Mouse (Mus musculus): Measurements from ENCODE around the gene Sypl2. TPM values are rescaled to one million over a fixed set of nuclear protein-coding genes. Genes with fewer than 3 reads are reported as not detected.

Sypl2 gene
- total RNA-seq, 2 experiments from 2014 or later: 2.8 to 3.2 TPM

DNA sequence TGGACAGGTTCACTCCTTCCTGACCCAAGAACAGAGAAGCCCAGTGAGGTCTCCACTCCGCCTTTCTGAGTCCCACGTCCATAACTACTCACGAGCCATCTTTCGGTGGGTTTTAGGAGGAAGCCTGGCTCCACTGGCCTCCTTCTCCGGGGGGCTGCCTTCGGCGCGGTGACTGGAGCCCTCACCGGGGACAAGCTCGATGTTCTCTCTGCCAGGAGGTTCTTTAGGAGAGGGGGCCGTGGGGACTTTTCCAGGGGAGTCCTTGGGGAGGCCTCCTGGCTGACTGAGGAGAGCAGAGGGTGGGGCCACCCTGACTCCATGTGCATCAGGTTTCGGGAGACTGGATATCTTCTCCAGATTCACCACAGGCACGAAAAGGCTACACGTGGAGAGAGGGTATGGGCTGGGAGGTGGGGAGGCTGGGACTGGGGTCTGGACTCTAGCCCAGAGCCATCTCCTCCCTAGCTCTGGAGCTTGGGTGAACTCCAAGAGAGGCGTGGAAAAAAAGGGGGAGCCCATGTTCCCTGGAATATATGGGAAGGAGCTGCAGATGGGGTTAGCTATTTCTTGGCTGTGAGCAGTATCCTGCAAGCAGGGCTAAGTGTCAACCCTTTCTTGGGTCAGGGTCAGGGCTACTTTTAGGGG is 19.6 kb downstream of the Sypl2 start:
- DNase-seq (ENCODE audit: low spot score in 2 of 2): no peak

DNA sequence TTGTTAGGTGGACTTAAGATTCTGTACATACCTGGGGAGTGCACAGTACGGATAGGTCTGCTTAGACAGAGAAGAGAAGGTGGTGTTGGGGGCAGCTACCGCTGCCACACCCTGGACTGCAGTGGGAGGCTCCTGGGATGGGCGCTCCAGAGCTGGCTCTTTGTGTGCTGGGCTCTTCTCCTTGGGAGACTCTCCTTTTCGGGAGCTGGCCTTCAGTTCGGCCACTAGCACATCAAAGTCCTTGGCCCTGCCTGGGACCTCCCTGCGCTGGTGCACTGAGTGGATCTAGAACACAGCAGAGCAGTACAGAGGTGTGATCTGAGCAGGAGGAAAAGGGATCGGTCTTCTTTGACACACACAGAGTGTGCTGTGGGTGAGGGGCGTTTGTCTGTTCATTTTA is 20.8 kb downstream of the Sypl2 start:
- DNase-seq (ENCODE audit: low spot score in 2 of 2): no peak

DNA sequence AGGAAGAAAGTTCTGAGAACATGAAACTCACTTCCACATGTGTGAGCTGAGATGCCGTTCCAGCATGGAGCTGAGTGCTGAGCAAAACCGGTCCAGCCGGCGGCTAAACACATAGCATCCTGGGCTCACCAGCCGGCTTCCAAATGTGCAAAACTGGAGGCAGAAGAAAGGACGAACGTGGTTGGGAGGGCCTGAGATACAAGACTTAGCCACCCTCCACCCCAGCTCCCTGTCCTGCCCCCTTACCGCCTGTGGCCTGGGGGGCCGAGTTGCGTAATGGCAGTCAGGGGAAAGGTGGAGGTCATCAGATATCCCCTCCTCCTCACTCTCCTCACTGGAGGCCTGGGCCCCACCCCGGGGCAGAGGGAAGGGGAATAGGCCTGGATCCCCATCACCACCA is 22.0 kb downstream of the Sypl2 start:
- no peak for DNase-seq (ENCODE audit: low spot score in 2 of 2)

DNA sequence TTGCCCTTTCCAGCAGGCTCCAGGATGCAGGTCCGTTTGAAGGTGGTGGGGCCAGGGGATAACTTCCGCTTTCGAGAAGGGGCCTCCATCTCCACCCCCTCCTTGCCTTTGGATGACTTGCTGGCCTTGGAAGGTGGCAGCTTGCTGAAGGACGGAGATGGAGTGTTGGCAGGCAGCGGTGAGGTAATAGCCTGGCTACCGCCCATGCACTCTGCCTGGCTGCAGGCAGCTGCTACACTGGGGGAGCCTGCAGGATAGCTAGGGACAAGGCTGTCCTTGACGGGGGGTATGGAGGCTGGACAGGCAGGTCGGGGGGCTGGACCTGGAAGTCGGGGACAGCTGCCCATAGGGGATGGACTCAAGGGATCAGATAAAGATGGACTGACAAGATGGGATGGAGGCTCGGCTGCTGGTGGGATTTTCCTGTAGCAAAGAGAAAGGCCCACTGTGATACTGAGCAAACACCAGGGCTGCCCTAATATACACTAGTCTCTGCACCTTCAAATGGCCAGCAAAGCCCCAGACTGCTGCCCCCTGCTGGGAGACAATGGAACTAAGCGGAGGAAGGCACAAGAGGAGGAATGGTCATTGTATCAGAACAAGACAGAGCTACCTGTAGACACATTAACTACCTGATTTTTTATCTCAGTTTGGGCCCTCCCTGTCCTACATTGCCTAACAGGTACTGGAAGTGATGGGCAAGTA is 22.7 kb downstream of the Sypl2 start:
- peak; percentile 70 to 88 for DNase-seq (ENCODE audit: low spot score in 2 of 2)

DNA sequence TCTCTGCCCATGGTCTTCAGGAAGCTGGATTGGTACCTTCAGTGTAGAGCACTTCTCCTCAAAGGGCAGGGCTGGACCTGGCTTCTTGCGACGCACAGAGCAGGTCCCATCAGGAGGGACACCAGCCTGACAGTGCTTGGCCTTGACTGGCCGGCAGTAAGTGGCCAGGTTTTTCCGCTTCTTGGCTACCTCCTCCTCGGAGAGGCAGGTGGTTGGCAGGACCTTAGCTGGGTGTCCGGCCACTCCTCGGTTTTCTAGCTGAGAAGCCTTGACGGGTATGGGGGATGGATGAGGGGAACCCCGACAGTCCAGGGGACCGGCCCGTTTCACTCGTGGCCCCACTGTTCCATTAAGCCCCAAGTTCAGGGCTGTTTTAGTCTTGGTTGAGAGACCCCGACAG is 23.2 kb downstream of the Sypl2 start:
- DNase-seq (ENCODE audit: low spot score in 2 of 2): no peak

DNA sequence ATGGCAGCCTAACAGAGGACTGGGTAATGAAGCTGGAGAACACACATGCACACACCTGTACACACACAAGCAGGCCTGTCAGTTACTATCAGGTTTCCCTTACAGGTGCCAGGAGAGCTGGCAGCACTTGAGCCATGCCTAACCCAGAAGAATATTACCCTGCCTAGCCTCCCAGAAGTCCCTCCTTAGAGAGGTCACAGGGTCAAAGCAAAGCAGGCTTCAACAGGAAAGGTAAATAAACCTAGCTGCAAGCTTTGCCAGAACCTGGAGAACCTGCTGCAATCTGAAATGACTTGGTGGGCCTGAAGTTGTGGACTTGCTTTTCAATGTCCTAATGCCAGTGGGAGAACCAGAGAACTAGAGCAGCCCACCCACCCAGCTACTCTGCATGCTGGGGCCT is 23.9 kb downstream of the Sypl2 start:
- DNase-seq (ENCODE audit: low spot score in 2 of 2): no peak

DNA sequence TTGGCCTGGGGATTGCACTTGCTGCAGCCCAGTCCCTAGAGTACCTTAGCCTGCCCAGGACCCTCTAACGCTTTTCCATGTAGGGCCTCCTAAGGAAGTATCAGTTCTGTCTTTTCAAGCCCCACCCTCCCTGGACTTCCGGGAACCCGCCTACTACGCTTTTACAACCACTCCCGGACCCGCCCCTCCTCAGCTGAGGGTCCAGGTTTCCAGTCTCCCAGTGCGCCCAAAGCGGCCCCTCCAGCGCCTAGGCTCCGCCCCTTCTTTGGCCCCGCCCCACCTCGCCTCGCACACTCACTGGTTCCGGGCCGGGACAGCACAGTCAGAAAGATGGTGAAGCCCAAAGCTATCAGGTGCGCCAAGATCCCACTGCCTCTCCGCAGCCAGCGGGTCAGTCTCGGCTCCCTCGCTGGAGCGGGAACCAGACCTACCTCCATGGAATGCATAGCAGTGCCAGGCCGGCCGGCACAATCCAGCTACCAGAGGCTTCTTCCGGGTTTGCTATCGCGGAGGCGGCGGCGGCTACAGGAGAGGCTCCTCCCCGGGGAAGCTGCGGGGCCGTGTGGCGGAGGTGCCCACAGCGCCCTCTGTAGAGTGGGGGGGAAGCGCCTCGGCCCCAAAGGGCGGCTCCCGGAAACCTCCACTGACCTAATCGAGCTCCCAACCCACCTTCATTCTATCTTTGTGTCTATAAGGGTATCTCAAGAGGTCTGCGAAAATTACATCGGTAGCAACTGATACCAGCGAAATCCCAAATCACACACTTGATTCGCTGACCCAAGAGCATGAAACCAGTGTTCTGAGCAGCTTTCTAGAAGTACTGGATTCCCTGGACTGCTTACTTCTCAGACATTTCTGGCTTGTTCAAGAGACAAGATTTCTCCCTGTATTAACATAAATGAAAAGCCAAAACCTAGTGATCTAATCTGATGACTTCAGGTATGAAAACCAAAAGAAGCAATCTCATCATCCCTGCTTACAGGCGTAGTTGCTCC is 25.8 kb downstream of the Sypl2 start, which contains the start of gene Cyb561d1:
Gene Cyb561d1, minus strand, starts transcription at position 884 of the 995 bp plus-strand sequence.
- DNase-seq (ENCODE audit: low spot score in 2 of 2): peak; percentile 85 to 90

DNA sequence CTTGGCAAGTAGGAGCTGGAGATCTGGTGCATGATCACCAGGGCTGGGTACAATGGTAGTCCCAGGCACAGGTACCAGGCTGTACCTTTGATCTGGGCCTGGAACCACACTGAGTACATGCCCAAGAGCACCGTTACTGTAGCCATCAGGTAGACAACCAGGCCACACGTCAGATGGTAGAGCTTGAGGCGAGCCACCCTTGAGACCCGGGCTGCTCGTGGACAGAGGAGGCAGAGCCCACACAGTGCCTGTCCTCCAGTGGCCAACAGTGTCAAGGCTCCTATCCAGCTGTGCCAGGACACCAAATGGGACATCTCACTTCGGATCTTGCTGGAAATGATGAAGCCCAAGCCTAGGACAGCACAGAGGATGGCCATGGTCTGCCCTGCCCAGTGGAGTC is 27.2 kb downstream of the Sypl2 start:
- DNase-seq (ENCODE audit: low spot score in 2 of 2): no peak

DNA sequence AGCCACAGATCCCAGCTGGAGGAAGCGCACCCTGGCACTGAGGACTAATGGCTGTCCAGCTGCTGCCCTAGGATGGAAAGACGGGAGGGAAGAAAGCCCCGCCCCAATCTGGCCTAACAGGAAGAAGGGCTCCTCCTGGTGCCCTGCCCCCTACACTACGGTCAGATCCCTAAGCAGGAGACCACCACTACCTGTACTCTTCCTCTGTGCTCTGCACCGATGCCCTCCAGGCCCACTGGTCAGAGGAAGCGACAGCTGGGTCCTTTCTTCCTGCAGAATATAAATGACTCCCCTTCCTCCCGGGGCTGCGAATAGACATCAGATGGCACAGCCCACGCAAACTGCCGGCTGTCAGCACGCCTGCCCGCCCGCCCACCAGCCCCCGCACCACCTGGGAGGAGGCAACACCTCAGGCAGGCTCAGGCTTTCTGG is 29.4 kb downstream of the Sypl2 start:
- DNase-seq (ENCODE audit: low spot score in 2 of 2): peak; percentile 76 to 90

DNA sequence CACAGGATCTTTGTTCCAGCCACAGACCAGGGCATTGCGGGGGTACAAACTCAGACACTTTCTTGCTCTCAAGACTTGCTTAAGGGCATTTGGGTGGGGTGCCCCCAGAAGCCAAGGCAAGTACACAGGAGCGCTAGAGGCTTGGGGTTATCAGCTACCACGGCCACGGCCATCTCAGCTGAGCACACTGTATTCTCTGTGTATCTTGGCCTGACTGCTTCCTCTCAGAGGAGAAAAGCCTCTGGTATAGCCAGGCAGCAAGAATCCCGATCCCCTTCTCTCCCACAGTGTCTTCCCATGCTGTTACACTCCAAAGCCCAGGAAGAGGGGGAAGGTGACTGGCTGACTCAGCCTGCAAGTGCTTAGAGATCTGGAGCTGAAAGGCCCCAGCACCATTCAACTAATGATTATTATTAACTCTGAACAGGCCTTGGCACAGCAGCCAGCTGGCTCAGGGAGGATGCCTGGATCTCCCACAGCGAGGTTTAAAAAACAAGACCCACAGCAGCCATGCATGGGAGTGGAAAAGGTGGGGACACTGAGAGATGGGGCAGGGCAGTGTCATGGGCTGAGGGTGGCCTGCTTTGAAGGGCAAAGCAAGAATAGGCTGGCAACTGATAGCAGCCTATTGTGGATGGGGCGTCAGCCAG is 30.4 kb downstream of the Sypl2 start:
- DNase-seq (ENCODE audit: low spot score in 2 of 2): peak; percentile 72 to 87

DNA sequence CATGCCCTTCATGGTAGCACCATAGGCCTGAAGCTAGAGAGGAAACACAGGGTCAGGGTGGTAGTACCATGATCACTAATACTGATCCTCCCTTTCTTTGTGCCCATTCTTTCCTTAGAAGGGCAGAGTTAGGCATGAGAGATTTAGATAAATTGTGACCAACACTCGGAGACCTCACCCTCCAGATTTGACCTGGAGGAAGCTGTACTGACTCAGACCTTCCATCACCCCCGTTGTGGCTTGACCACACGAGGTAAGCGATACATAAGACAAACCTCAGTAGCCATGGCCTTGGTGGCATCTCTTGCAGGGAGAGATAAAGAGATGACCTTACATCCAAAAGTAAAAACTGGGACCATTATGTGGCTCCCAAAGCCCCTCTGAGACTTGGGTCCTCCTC is 31.2 kb downstream of the Sypl2 start:
- DNase-seq (ENCODE audit: low spot score in 2 of 2): no peak

DNA sequence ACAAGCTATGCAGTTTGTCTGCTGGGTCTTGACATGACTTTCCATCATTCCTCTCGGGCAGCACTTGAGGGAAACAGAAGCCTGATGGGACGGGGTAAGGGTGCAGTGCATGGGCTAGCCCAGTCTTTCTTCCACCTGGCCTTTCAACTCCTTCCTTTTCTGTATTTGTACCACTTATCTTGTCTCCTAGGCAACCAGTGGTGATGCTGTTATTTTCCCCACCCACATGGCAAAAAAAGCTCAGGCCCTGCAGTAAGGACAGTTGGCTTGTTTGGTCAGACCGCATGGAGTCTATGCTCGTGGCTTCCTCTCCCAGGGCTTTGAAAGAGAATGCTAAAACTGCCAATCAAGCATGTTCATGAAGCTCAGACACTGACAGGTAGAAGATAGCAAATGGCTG is 32.8 kb downstream of the Sypl2 start:
- DNase-seq (ENCODE audit: low spot score in 2 of 2): peak in 1 of 2 experiments; percentile 10

DNA sequence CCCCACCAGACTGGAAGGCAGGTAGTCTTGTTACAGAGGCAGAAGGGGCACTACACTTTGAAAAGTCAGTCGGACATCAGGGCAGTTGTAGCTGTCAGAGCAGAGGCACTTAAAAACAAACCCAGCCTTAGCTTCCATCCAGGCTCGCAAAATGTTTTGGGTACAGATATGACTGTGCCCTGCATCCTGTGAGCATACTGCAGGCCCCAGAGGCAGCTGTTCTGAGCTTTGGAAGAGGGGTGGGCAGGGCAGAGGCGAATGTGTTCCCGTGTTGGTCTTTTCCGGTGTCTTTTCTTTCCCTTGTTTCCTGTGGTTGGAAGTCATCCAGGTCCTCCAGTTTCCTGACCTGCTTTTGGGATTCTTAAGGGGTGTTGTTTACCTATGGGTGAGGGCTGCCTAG is 36.6 kb downstream of the Sypl2 start:
- no peak for DNase-seq (ENCODE audit: low spot score in 2 of 2)

DNA sequence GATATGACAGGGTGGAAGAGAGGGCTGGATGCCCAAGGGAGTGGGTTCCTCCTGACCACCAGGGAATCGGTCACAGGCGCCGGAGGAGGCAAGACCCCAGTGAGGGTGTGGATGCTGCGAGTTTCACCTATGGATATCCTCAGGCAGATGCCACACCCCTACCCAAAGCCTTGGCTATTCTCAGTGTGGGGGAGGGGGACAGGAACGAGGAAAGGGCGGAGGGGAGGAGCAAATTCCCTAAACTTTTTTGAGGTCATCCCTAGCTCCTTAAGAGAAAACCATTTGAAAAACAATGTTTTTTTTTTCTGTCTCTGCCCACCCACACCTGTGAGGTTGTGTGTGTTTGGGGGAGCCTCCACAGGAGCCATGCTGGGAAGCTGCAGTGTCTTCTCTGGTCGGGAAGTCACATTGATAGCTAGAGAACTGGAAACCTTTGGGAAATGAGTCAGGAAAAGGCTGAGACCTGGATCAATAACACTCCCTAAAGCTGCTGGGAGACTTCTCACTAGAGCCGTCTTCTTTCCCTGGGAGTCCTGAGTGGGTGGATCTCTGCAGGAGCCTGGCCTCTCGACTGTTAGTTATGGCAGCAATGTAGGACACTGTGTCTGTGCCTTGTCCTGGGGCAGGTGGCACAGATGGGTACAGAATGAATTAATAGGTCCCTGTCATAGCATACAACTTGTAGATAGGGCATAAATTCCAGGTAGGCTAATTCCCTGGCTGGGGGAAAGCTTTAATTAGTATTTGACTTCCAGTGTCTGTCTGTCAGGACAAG is 37.5 kb downstream of the Sypl2 start:
- DNase-seq (ENCODE audit: low spot score in 2 of 2): no peak

DNA sequence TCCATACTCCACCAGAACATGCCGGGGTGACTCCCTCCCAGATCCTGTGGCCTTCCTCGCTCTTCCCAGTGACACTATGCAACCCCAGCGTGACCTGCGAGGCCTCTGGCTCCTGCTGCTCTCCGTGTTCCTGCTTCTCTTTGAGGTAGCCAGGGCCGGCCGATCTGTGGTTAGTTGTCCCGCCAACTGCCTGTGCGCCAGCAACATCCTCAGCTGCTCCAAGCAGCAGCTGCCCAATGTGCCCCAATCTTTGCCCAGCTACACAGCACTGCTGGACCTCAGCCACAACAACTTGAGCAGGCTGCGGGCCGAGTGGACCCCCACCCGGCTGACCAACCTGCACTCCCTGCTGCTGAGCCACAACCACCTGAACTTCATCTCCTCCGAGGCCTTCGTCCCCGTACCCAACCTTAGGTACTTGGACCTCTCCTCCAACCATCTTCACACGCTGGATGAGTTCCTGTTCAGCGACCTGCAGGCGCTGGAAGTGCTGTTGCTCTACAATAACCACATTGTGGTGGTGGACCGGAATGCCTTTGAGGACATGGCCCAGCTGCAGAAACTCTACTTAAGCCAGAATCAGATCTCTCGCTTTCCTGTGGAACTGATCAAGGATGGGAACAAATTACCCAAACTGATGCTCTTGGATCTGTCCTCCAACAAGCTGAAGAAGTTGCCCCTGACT is 39.2 kb downstream of the Sypl2 start:
- DNase-seq (ENCODE audit: low spot score in 2 of 2): no peak

DNA sequence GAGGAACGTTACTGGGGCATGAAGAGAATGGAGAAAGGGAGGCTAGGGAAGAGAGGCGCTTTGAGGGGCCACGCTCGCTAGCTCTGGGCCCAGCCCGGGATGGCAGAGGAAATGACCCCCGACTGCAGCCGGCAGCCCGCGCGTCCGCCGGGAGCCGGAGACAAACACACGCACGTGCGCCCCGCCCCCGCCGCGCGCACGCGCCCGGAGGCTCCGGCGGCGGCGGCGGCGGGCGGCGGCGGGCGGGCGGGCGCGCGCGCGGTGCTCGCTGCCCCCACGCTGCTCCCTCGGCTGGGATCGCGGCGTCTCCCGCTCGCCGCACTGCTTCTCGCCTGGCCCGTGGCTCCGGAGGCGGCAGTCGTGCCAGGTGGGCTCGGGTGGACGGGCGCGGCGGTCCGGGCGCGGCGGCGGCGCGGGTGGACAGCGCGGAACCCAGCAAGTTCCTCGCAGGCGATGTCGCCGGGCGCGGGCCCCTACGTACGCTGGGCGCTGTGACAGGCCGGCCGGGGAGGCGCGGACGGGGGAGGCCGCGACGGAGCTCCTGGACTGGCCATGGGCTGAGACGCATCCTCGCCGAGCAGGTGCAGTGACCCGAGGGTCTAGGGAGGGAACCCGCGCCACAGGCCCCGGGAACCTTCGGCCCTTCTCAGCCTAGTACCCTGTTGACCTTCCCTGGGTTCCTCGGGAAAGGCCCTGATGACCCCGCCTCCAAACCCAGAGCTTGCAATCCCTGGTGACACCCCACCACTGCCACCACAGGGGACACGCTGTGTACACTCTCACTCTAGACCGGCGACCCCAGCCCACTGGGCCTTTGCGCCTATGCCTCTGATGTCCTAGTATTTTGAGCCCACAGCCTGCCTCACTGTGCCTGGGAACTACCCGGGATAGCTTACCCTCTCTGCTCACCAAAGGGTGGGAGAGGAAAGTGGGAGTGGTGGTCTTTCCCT is 40.1 kb downstream of the Sypl2 start, which contains the start of gene Amigo1:
Gene Amigo1, plus strand, starts transcription at position 238 of the 950 bp plus-strand sequence.
- DNase-seq (ENCODE audit: low spot score in 2 of 2): peak in 1 of 2 experiments; percentile 55

DNA sequence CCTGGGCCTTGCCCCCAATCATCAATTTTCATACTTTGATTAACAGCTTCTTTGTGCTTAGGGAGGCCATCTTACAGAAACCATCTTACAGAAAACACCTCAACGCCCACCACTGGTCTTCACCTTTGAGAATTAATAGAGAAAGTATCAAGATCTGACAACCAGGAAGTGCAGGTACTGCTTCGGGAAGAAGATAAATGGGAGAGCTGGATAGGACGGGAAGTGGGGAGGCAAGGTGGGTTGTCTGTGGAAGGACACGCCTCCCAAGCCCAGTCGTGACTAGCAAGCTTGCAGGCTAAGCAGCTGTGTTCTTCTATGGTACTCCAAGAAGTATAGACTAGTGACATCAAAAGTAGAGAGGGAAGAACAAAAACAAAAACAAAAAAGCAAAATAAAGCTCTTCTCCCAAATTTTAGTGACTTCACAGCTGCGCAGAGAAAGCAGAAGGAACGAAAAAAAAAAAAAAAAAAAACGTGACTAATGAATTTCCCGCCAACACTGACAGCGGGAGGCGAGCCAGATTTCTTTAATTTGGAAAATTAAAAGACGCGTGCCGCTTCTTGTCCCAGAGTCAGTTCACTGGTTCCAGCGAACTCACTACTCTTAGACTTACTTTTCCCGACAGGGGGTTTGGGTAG is 40.9 kb downstream of the Sypl2 start:
- DNase-seq (ENCODE audit: low spot score in 2 of 2): no peak

DNA sequence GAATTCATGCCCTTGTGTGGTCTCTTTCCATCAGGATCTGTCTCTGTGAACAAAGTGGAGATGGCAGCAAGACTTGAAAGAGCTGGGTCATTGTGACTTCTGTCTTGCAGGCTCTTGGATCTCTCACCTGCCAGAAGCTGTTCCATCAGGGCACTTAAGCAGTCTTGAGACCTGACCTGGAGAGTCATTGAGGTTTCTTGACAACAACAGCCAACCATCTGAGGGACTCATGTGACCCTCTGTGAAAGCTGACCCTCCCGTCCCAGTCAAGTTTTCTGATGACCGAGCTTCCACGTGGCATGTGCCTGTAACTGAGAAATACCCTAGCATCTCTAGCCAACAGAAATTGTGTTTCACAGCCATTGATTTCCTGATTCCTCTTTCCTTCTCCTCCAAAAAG is 41.7 kb downstream of the Sypl2 start:
- DNase-seq (ENCODE audit: low spot score in 2 of 2): no peak
